In genomic region chr1:93686961-93687320, GRCm38 (mm10) we compare ENCODE assay signal across 8 mouse cellular contexts. TPM values are rescaled to one million over a fixed set of nuclear protein-coding genes. Genes with fewer than 3 reads are reported as not detected.
A peak's percentile ranks its signal among the peaks of the same experiment; 100 is the strongest.
DNase-seq lines count a peak whose midpoint lies in the region; ATAC-seq lines count a peak whose summit lies in the region.

No protein-coding gene starts in this region.

- H3K27ac ChIP-seq in forebrain, embryonic 12.5 days: 0 out of 2 replicates have a peak overlapping the region, but pooled peaks have one; percentile 71
- H3K27ac ChIP-seq in midbrain, embryonic 15.5 days: peak overlapping the region; percentile 77

- H3K4me3 ChIP-seq in forebrain, embryonic 12.5 days (replicated peaks): peak overlapping the region; percentile 61
- peak overlapping the region; percentile 67 for H3K4me3 ChIP-seq in midbrain, embryonic 15.5 days

- H3K9ac ChIP-seq in forebrain, embryonic 12.5 days: peak overlapping the region; percentile 69
- H3K9ac ChIP-seq in midbrain, embryonic 15.5 days: peak overlapping the region; percentile 52

- H3K9me3 ChIP-seq in forebrain, embryonic 12.5 days: no peaks in the 10 kb centered on the region
- no peaks in the 10 kb centered on the region for H3K9me3 ChIP-seq in midbrain, embryonic 15.5 days

- 45% methylated on average over 3 of the region's 3 CpGs for WGBS in forebrain, embryonic 12.5 days
- WGBS in midbrain, embryonic 15.5 days: 35% methylated on average over 3 of the region's 3 CpGs

- no peak for ATAC-seq in forebrain, embryonic 12.5 days (ENCODE audit: low FRiP score)
- ATAC-seq in midbrain, embryonic 15.5 days (replicated peaks): no peak

- H3K4me2 ChIP-seq in forebrain, embryonic 12.5 days: peak overlapping the region; percentile 75
- peak overlapping the region; percentile 64 for H3K4me2 ChIP-seq in midbrain, embryonic 15.5 days

- peaks cover 17% of the 10 kb centered on the region for H3K4me1 ChIP-seq in forebrain, embryonic 12.5 days
- H3K4me1 ChIP-seq in midbrain, embryonic 15.5 days: peaks cover 21% of the 10 kb centered on the region

- peaks cover 8% of the 10 kb centered on the region for H3K36me3 ChIP-seq in forebrain, embryonic 12.5 days (replicated peaks)
- no peaks in the 10 kb centered on the region for H3K36me3 ChIP-seq in midbrain, embryonic 15.5 days (replicated peaks)

- H3K27me3 ChIP-seq in forebrain, embryonic 12.5 days: peaks cover 26% of the 10 kb centered on the region
- H3K27me3 ChIP-seq in midbrain, embryonic 15.5 days (replicated peaks): 0 out of 2 replicates have a peak, but pooled peaks cover 3% of the 10 kb centered on the region

- peak; percentile 47 for DNase-seq in kidney, adult 11 months
- no peak for DNase-seq in kidney, postnatal 4 days
- DNase-seq in kidney, adult 8-10 months: peak; percentile 48 to 58
- no peak for DNase-seq in retina, postnatal 1 day
- no peak for DNase-seq in embryo, embryonic 10 days (ENCODE audit: low spot score)
- no peak for DNase-seq in cerebellum, adult 11-12 months

RNA-seq across cellular contexts. Expression of gene Bok, which starts 1.5 kb away (rescaled TPM):
- polyA plus RNA-seq in forebrain, embryonic 12.5 days (2016; fragmentation: Nextera tagmentation; extraction: Ambion mirVana): 50.8 and 57.6 TPM in 2 replicates
- polyA plus RNA-seq in midbrain, embryonic 15.5 days (2015; fragmentation: Nextera tagmentation; extraction: Ambion mirVana): 104 TPM in 2 replicates

RNA-seq across cellular contexts. Expression of gene Stk25, which starts 28.5 kb away (rescaled TPM):
- polyA plus RNA-seq in forebrain, embryonic 12.5 days (2016; fragmentation: Nextera tagmentation; extraction: Ambion mirVana): 202 and 216 TPM in 2 replicates
- 353 and 388 TPM in 2 replicates for polyA plus RNA-seq in midbrain, embryonic 15.5 days (2015; fragmentation: Nextera tagmentation; extraction: Ambion mirVana)

Comparison
In these comparisons a context has a peak if more than half of its experiments do, and no peak if none do; other contexts are left out.
1. DNase-seq: peak in kidney, adult 11 months (single experiment) and kidney, adult 8-10 months (2 of 2); none in kidney, postnatal 4 days (0 of 2), retina, postnatal 1 day (single experiment), embryo, embryonic 10 days (single experiment) and cerebellum, adult 11-12 months (single experiment).